Mouse (Mus musculus) megakaryocyte, embryonic 14.5 days (primary cell): ENCODE data around the gene Nnmt. TPM values are rescaled to one million over a fixed set of nuclear protein-coding genes. Genes with fewer than 3 reads are reported as not detected.

Experiments
- H3K27me3 ChIP-seq: replicated peaks from 2 replicates; pipeline ENCODE3; 2012; ENCODE audit warnings: inconsistent platforms
- H3K36me3 ChIP-seq: replicated peaks from 2 replicates; pipeline ENCODE3; 2012; ENCODE audit warnings: low read length, inconsistent platforms, mixed read lengths
- H3K4me1 ChIP-seq: 2 replicates; pipeline ENCODE4 v1.6.1; 2012; ENCODE audit warnings: inconsistent platforms
- H3K4me3 ChIP-seq: replicated peaks from 2 replicates; pipeline ENCODE3; 2012; ENCODE audit warnings: moderate library complexity, mild to moderate bottlenecking, inconsistent platforms
- H3K9me3 ChIP-seq: 2 replicates; pipeline ENCODE4 v1.6.1; 2012; ENCODE audit warnings: inconsistent platforms
- FLI1 ChIP-seq: IDR thresholded peaks from 2 replicates; pipeline ENCODE4 v1.6.1; 2012; ENCODE audit warnings: low read length, inconsistent platforms, mixed read lengths
- GATA1 ChIP-seq: IDR thresholded peaks from 3 replicates; pipeline ENCODE4 v1.6.1; 2012; ENCODE audit warnings: mixed read lengths, low read length, inconsistent platforms, borderline replicate concordance
- polyA plus RNA-seq: library from polyadenylated mRNA; stranded (reverse); fragments of >175 nt; gene quantifications from 2 replicates; pipeline ENCODE4 v1.2.3, GENCODE M21; 2012; ENCODE audit warnings: low replicate concordance; ENCODE audit not compliant: insufficient read depth

Nnmt gene
- polyA plus RNA-seq, 1 experiment, result not detected

DNA sequence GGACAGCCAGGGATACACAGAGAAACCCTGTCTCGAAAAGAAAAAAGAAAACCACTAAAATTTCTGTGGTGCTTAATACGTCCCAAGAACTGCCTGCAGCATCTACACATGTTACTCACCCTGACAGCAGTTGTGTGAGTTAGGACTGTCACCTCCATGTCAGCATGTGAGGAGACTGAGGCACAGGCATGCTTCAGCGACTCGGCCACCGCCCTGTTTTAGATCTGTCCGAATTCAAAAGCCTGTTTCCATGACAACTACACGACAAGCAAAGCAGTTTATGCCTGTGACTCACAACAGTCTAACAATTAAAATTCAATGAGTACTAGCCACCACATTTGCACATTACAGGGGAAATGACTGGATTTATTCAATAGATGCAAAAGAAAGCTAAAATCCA is 2.5 kb upstream of the Nnmt start:
- no peaks in the 10 kb centered on the region for H3K9me3 ChIP-seq
- TF ChIP-seq GATA1, result no peak
- no peak for TF ChIP-seq FLI1

GRCm38 (mm10) chr9:48606171-48606570 is 1.2 kb upstream of the Nnmt start:
- Histone ChIP-seq H3K27me3 (peaks cover 7% of the 10 kb centered on the region), H3K9me3 (no peaks in the 10 kb centered on the region), H3K4me3 (no peak overlapping the region), H3K4me1 (0 out of 2 replicates have a peak, but pooled peaks cover 8% of the 10 kb centered on the region), H3K36me3 (no peaks in the 10 kb centered on the region)
- TF ChIP-seq FLI1, result no peak
- no peak for TF ChIP-seq GATA1

More for the DNA sequence above, 2.5 kb upstream of the Nnmt start:
- Histone ChIP-seq H3K4me1 (0 out of 2 replicates have a peak, but pooled peaks cover 8% of the 10 kb centered on the region), H3K36me3 (no peaks in the 10 kb centered on the region), H3K27me3 (peaks cover 8% of the 10 kb centered on the region), H3K4me3 (no peak overlapping the region)

- Histone ChIP-seq H3K36me3 (no peaks in the 10 kb centered on the region), H3K4me1 (0 out of 2 replicates have a peak, but pooled peaks cover 8% of the 10 kb centered on the region), H3K27me3 (peaks cover 9% of the 10 kb centered on the region), H3K9me3 (no peaks in the 10 kb centered on the region), H3K4me3 (no peak overlapping the region)
- TF ChIP-seq GATA1, result no peak
Observed at GRCm38 (mm10) chr9:48605697-48606096, 744 bp upstream of the Nnmt start.

DNA sequence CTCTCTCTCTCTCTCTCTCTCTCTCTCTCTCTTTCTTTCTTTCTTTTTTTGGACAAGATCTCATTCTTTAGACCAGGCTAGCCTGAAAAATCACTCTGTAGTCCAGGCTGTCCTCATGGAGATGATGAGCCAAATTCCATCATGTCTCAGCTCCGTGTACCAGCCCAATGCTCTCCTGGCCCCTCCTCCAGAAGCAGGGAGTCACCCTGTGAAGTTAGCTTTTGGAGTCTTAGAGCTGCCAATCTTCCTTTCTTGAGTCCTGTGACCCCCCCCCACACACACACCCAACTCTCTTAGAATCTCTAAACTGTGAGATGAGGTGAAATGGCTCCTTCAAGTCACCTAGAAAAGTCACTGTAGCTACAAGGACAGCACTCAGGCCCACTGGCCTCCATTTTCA is 727 bp downstream of the Nnmt start:
- H3K9me3 ChIP-seq, result no peaks in the 10 kb centered on the region
- H3K36me3 ChIP-seq, result no peaks in the 10 kb centered on the region
- H3K4me3 ChIP-seq, result no peak overlapping the region
- peaks cover 17% of the 10 kb centered on the region for H3K27me3 ChIP-seq
- 0 out of 2 replicates have a peak, but pooled peaks cover 3% of the 10 kb centered on the region for H3K4me1 ChIP-seq
- TF ChIP-seq GATA1, result no peak
- no peak for TF ChIP-seq FLI1

GRCm38 (mm10) chr9:48600881-48601280 is 4.1 kb downstream of the Nnmt start:
- no peak overlapping the region for H3K4me3 ChIP-seq
- TF ChIP-seq GATA1 (no peak), FLI1 (no peak)
- no peaks in the 10 kb centered on the region for H3K9me3 ChIP-seq
- no peaks in the 10 kb centered on the region for H3K36me3 ChIP-seq
- peaks cover 28% of the 10 kb centered on the region for H3K27me3 ChIP-seq
- H3K4me1 ChIP-seq, result 0 out of 2 replicates have a peak, but pooled peaks cover 3% of the 10 kb centered on the region

- Histone ChIP-seq H3K27me3 (peaks cover 33% of the 10 kb centered on the region), H3K4me1 (0 out of 2 replicates have a peak, but pooled peaks cover 3% of the 10 kb centered on the region), H3K4me3 (no peak overlapping the region), H3K9me3 (no peaks in the 10 kb centered on the region), H3K36me3 (no peaks in the 10 kb centered on the region)
- TF ChIP-seq FLI1, result no peak
- TF ChIP-seq GATA1, result no peak
Observed at GRCm38 (mm10) chr9:48600066-48600465, 4.9 kb downstream of the Nnmt start.

GRCm38 (mm10) chr9:48597494-48597893 is 7.5 kb downstream of the Nnmt start:
- no peaks in the 10 kb centered on the region for H3K9me3 ChIP-seq
- TF ChIP-seq GATA1 (no peak), FLI1 (no peak)
- peaks cover 34% of the 10 kb centered on the region for H3K27me3 ChIP-seq
- no peak overlapping the region for H3K4me3 ChIP-seq
- H3K4me1 ChIP-seq, result no peaks in the 10 kb centered on the region
- no peaks in the 10 kb centered on the region for H3K36me3 ChIP-seq

GRCm38 (mm10) chr9:48596924-48597323 is 8.0 kb downstream of the Nnmt start:
- Histone ChIP-seq H3K4me1 (no peaks in the 10 kb centered on the region), H3K4me3 (no peak overlapping the region), H3K27me3 (peaks cover 37% of the 10 kb centered on the region), H3K36me3 (no peaks in the 10 kb centered on the region), H3K9me3 (no peaks in the 10 kb centered on the region)
- TF ChIP-seq GATA1, result no peak
- no peak for TF ChIP-seq FLI1

GRCm38 (mm10) chr9:48593915-48594314 is 11.0 kb downstream of the Nnmt start:
- no peaks in the 10 kb centered on the region for H3K4me1 ChIP-seq
- TF ChIP-seq FLI1, result no peak
- no peak for TF ChIP-seq GATA1

DNA sequence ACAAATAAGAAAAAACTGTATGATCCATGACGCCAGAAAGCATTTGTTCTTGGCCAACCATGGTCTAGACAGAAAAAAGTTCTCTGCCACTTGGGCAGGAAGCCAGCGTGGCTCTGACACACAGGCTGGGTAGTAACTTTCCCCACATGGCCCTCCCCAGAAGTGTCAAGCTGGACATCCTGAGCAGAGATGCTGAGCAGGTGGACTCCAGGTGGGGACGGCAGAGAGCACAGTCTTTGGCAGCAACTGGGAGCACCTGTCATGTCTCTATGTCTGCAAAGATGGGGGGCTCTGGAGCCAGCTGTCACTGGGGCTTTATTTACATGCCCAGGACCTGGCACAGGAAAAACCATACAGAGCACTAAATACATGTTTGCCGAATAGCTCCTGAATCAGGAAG is 14.3 kb downstream of the Nnmt start:
- no peaks in the 10 kb centered on the region for H3K4me1 ChIP-seq
- H3K9me3 ChIP-seq, result no peaks in the 10 kb centered on the region
- H3K27me3 ChIP-seq, result peaks cover 28% of the 10 kb centered on the region
- no peak for TF ChIP-seq FLI1
- no peaks in the 10 kb centered on the region for H3K36me3 ChIP-seq
- no peak overlapping the region for H3K4me3 ChIP-seq

More at GRCm38 (mm10) chr9:48593915-48594314, 11.0 kb downstream of the Nnmt start:
- H3K4me3 ChIP-seq, result no peak overlapping the region
- H3K9me3 ChIP-seq, result no peaks in the 10 kb centered on the region
- H3K36me3 ChIP-seq, result no peaks in the 10 kb centered on the region
- peaks cover 40% of the 10 kb centered on the region for H3K27me3 ChIP-seq

DNA sequence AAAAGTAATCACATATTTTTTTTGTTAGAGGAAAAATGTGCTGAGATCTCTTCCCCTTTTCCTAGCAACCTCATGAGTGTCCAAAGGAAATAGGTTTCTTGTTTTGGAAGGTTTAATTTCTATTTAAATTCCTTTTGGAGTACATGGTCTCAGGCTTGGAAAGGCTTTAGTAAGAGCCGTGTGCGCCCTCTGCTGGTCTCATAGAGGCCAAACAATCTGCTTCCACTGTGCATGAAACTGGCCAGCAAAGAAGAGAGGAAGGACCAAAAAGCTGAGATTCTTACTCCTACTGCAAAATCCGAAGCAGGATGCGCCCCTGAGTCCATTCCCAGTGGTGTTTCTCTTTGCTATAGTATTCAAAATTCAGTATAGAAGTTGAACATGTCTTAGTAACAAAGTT is 18.6 kb downstream of the Nnmt start:
- H3K4me3 ChIP-seq, result no peak overlapping the region
- no peaks in the 10 kb centered on the region for H3K36me3 ChIP-seq
- peaks cover 9% of the 10 kb centered on the region for H3K27me3 ChIP-seq
- H3K9me3 ChIP-seq, result peaks cover 13% of the 10 kb centered on the region
- no peak for TF ChIP-seq FLI1
- H3K4me1 ChIP-seq, result no peaks in the 10 kb centered on the region
